Mouse (Mus musculus) gastrocnemius, postnatal 36 days (tissue): ENCODE data around the gene N4bp2. TPM values are rescaled to one million over a fixed set of nuclear protein-coding genes. Genes with fewer than 3 reads are reported as not detected.

Experiments
- DNase-seq, 2 experiments: peaks; one replicate each; pipeline ENCODE4 v3.0.0; 2022
- intact Hi-C: fragments of 180-260 bp; cut with DNase I; formaldehyde crosslinking; loops from one replicate; pipeline ENCODE4 v1.15.1; 2025
- total RNA-seq, 2 experiments: library from RNA; stranded (reverse); gene quantifications; 2 replicates each; pipeline ENCODE4 v1.2.3; 2021

The N4bp2 gene
- total RNA-seq, 2 experiments from 2014 or later, result 6.5 to 9.1 TPM

GRCm38 (mm10) chr5:65826476-65826875 is 63.2 kb downstream of the N4bp2 start:
- no peak for DNase-seq
- intact Hi-C loops, result no loop called here

GRCm38 (mm10) chr5:65827102-65827501 is 63.8 kb downstream of the N4bp2 start:
- intact Hi-C loops, result no loop called here
- no peak for DNase-seq

GRCm38 (mm10) chr5:65828261-65828660 is 64.9 kb downstream of the N4bp2 start:
- DNase-seq, result no peak
- intact Hi-C loops, result no loop called here

- intact Hi-C loops, result no loop called here
- DNase-seq, result no peak
These were observed 65.7 kb downstream of the N4bp2 start for GRCm38 (mm10) chr5:65829059-65829458.

- no peak for DNase-seq
- intact Hi-C loops, result no loop called here
These were observed 68.7 kb downstream of the N4bp2 start for GRCm38 (mm10) chr5:65831917-65832618.

GRCm38 (mm10) chr5:65833092-65833491 is 69.8 kb downstream of the N4bp2 start:
- DNase-seq, result no peak
- intact Hi-C loops, result no loop called here

GRCm38 (mm10) chr5:65833766-65834498 is 70.6 kb downstream of the N4bp2 start:
- DNase-seq, result no peak
- intact Hi-C loops, result no loop called here

- intact Hi-C loops, result no loop called here
These were observed 74.7 kb downstream of the N4bp2 start for GRCm38 (mm10) chr5:65838053-65838452.

GRCm38 (mm10) chr5:65842947-65843346 is 79.6 kb downstream of the N4bp2 start:
- DNase-seq, result no peak
- intact Hi-C loops, result no loop called here

More at GRCm38 (mm10) chr5:65838053-65838452, 74.7 kb downstream of the N4bp2 start:
- DNase-seq, result no peak

- no peak for DNase-seq
- intact Hi-C loops, result no loop called here
These were observed 83.2 kb downstream of the N4bp2 start for GRCm38 (mm10) chr5:65846534-65846933.

GRCm38 (mm10) chr5:65846958-65847357 is 83.6 kb downstream of the N4bp2 start:
- no peak for DNase-seq
- intact Hi-C loops, result no loop called here

GRCm38 (mm10) chr5:65847656-65848055 is 84.3 kb downstream of the N4bp2 start:
- DNase-seq, result no peak
- intact Hi-C loops, result no loop called here

GRCm38 (mm10) chr5:65850765-65851164 is 87.4 kb downstream of the N4bp2 start:
- intact Hi-C loops, result no loop called here
- no peak for DNase-seq

- no peak for DNase-seq
These were observed 91.5 kb downstream of the N4bp2 start for GRCm38 (mm10) chr5:65854786-65855191.

GRCm38 (mm10) chr5:65855571-65855970 is 92.2 kb downstream of the N4bp2 start:
- intact Hi-C loops, result no loop called here

More at GRCm38 (mm10) chr5:65854786-65855191, 91.5 kb downstream of the N4bp2 start:
- intact Hi-C loops, result no loop called here

GRCm38 (mm10) chr5:65856591-65857411 is 93.5 kb downstream of the N4bp2 start:
- DNase-seq, result no peak
- intact Hi-C loops, result no loop called here

More at GRCm38 (mm10) chr5:65855571-65855970, 92.2 kb downstream of the N4bp2 start:
- DNase-seq, result no peak

- intact Hi-C loops, result no loop called here
- no peak for DNase-seq
These were observed 94.6 kb downstream of the N4bp2 start for GRCm38 (mm10) chr5:65857935-65858334.

GRCm38 (mm10) chr5:65858355-65858754 is 95.0 kb downstream of the N4bp2 start:
- no peak for DNase-seq
- intact Hi-C loops, result no loop called here

- DNase-seq, result no peak
- intact Hi-C loops, result no loop called here
These were observed 95.6 kb downstream of the N4bp2 start for GRCm38 (mm10) chr5:65858898-65859297.

GRCm38 (mm10) chr5:65859396-65859795 is 96.1 kb downstream of the N4bp2 start:
- DNase-seq, result no peak
- intact Hi-C loops, result no loop called here
